Mouse (Mus musculus) stomach, embryonic 16.5 days (tissue): ENCODE results near the gene Acsl1. TPM values are rescaled to one million over a fixed set of nuclear protein-coding genes. Genes with fewer than 3 reads are reported as not detected.

Experiments
- ATAC-seq: fragments of 200-750 bp; cut with Nextera tagmentation; 2 replicates; pipeline ENCODE4 v1.8.0; 2017; ENCODE audit warnings: moderate number of reproducible peaks, moderate TSS enrichment; ENCODE audit not compliant: insufficient read depth, low FRiP score
- H3K27ac ChIP-seq: fragments of 300-500 bp; sonication (generic); 2 replicates; pipeline ENCODE4 v1.5.1; 2014; ENCODE audit warnings: low read length
- H3K27me3 ChIP-seq: fragments of 300-500 bp; sonication (generic); 2 replicates; pipeline ENCODE4 v1.6.1; 2014; ENCODE audit warnings: low read length, control low read depth, mixed read lengths; ENCODE audit not compliant: control insufficient read depth, insufficient read depth
- H3K36me3 ChIP-seq: fragments of 300-500 bp; sonication (generic); 2 replicates; pipeline ENCODE4 v1.6.1; 2014; ENCODE audit warnings: low read length; ENCODE audit not compliant: control insufficient read depth, insufficient read depth
- H3K4me1 ChIP-seq: fragments of 300-500 bp; sonication (generic); 2 replicates; pipeline ENCODE4 v1.6.1; 2014; ENCODE audit warnings: low read length, control low read depth, mixed read lengths; ENCODE audit not compliant: control insufficient read depth, insufficient read depth
- H3K4me2 ChIP-seq: fragments of 300-500 bp; sonication (generic); 2 replicates; pipeline ENCODE4 v1.6.1; 2014; ENCODE audit warnings: low read depth, low read length, mixed read lengths
- H3K4me3 ChIP-seq: fragments of 300-500 bp; sonication (generic); replicated peaks from 2 replicates; pipeline ENCODE4 v1.5.1; 2014; ENCODE audit warnings: mild to moderate bottlenecking, low read length
- H3K9ac ChIP-seq: fragments of 300-500 bp; sonication (generic); 2 replicates; pipeline ENCODE4 v1.6.1; 2014; ENCODE audit warnings: low read length
- H3K9me3 ChIP-seq: fragments of 300-500 bp; sonication (generic); replicated peaks from 2 replicates; pipeline ENCODE4 v1.6.1; 2016; ENCODE audit warnings: low read length, control low read depth; ENCODE audit not compliant: control insufficient read depth
- WGBS: fragments of 180-500 bp; shearing (Covaris S2); extraction: QIAGEN DNeasy Blood & Tissue Kit; methylation state at CpG from one replicate; pipeline ENCODE4 v1.1.7; 2014; 5-methylcytosine and 5-hydroxymethylcytosine counted together
- polyA plus RNA-seq: library from polyadenylated mRNA; unstranded; fragments of >200 nt; fragmentation: Nextera tagmentation; extraction: Ambion mirVana; gene quantifications from 2 replicates; pipeline ENCODE4 v1.2.1, GENCODE M21; 2015

Gene Acsl1
- polyA plus RNA-seq, 1 experiment from 2014 or later, result 33.4 TPM

- peaks cover 14% of the 10 kb centered on the region for H3K4me1 ChIP-seq
- peak overlapping the region; percentile 86 for H3K4me3 ChIP-seq
- H3K4me2 ChIP-seq, result peak overlapping the region; percentile 86
- 0 out of 2 replicates have a peak, but pooled peaks have one; percentile 0 for ATAC-seq
- no peaks in the 10 kb centered on the region for H3K27me3 ChIP-seq
- peak overlapping the region; percentile 20; the same call in 1 of the 2 replicates for H3K27ac ChIP-seq
- WGBS, result 35% methylated on average over 15 of the region's 15 CpGs
- H3K9ac ChIP-seq, result no peak overlapping the region
- no peaks in the 10 kb centered on the region for H3K9me3 ChIP-seq
- H3K36me3 ChIP-seq, result no peaks in the 10 kb centered on the region
Measured at GRCm38 (mm10) chr8:46470091-46470791, 596 bp upstream of the Acsl1 start.

GRCm38 (mm10) chr8:46471926-46472485 is 1.2 kb downstream of the Acsl1 start:
- peak overlapping the region; percentile 90 for H3K9ac ChIP-seq
- H3K36me3 ChIP-seq, result no peaks in the 10 kb centered on the region
- peak overlapping the region; percentile 86 for H3K4me2 ChIP-seq
- ATAC-seq, result no peak
- H3K9me3 ChIP-seq, result no peaks in the 10 kb centered on the region
- H3K4me1 ChIP-seq, result peaks cover 14% of the 10 kb centered on the region
- H3K27me3 ChIP-seq, result no peaks in the 10 kb centered on the region
- H3K4me3 ChIP-seq, result peak overlapping the region; percentile 86
- no peak overlapping the region for H3K27ac ChIP-seq
- WGBS, result 34% methylated on average over 9 of the region's 9 CpGs

GRCm38 (mm10) chr8:46474120-46474519 is 3.3 kb downstream of the Acsl1 start:
- no peak for ATAC-seq
- no peaks in the 10 kb centered on the region for H3K36me3 ChIP-seq
- H3K9ac ChIP-seq, result no peak overlapping the region
- no peaks in the 10 kb centered on the region for H3K9me3 ChIP-seq
- no peak overlapping the region for H3K27ac ChIP-seq
- WGBS, result 94% methylated on average over 3 of the region's 3 CpGs
- H3K4me2 ChIP-seq, result no peak overlapping the region
- H3K4me3 ChIP-seq, result no peak overlapping the region
- H3K27me3 ChIP-seq, result no peaks in the 10 kb centered on the region
- H3K4me1 ChIP-seq, result peaks cover 20% of the 10 kb centered on the region

GRCm38 (mm10) chr8:46474634-46475033 is 3.8 kb downstream of the Acsl1 start:
- peaks cover 24% of the 10 kb centered on the region for H3K4me1 ChIP-seq
- WGBS, result 87% methylated on average over 6 of the region's 6 CpGs
- ATAC-seq, result no peak
- H3K4me3 ChIP-seq, result no peak overlapping the region
- H3K27ac ChIP-seq, result no peak overlapping the region
- H3K9ac ChIP-seq, result no peak overlapping the region
- no peaks in the 10 kb centered on the region for H3K36me3 ChIP-seq
- no peaks in the 10 kb centered on the region for H3K9me3 ChIP-seq
- no peak overlapping the region for H3K4me2 ChIP-seq
- no peaks in the 10 kb centered on the region for H3K27me3 ChIP-seq

GRCm38 (mm10) chr8:46475404-46475803 is 4.6 kb downstream of the Acsl1 start:
- no peak for ATAC-seq
- Histone ChIP-seq H3K27ac (no peak overlapping the region), H3K9ac (no peak overlapping the region), H3K36me3 (no peaks in the 10 kb centered on the region), H3K4me2 (no peak overlapping the region), H3K27me3 (no peaks in the 10 kb centered on the region), H3K9me3 (no peaks in the 10 kb centered on the region), H3K4me1 (peaks cover 29% of the 10 kb centered on the region), H3K4me3 (no peak overlapping the region)
- 75% methylated on average over 11 of the region's 11 CpGs for WGBS

GRCm38 (mm10) chr8:46475942-46476341 is 5.1 kb downstream of the Acsl1 start:
- no peaks in the 10 kb centered on the region for H3K36me3 ChIP-seq
- WGBS, result 94% methylated on average over 3 of the region's 3 CpGs
- no peak overlapping the region for H3K4me3 ChIP-seq
- no peak for ATAC-seq
- no peaks in the 10 kb centered on the region for H3K9me3 ChIP-seq
- H3K4me1 ChIP-seq, result peaks cover 30% of the 10 kb centered on the region
- H3K9ac ChIP-seq, result no peak overlapping the region
- no peak overlapping the region for H3K27ac ChIP-seq
- no peak overlapping the region for H3K4me2 ChIP-seq
- H3K27me3 ChIP-seq, result no peaks in the 10 kb centered on the region

- ATAC-seq, result peak; percentile 83
- no peaks in the 10 kb centered on the region for H3K36me3 ChIP-seq
- H3K4me1 ChIP-seq, result peaks cover 22% of the 10 kb centered on the region
- no peaks in the 10 kb centered on the region for H3K9me3 ChIP-seq
- WGBS, result 66% methylated on average over 9 of the region's 9 CpGs
- H3K27me3 ChIP-seq, result no peaks in the 10 kb centered on the region
- H3K4me3 ChIP-seq, result no peak overlapping the region
- no peak overlapping the region for H3K9ac ChIP-seq
- H3K4me2 ChIP-seq, result no peak overlapping the region
- peak overlapping the region; percentile 11; the same call in 1 of the 2 replicates for H3K27ac ChIP-seq
Measured at GRCm38 (mm10) chr8:46477747-46478458, 7.1 kb downstream of the Acsl1 start.

GRCm38 (mm10) chr8:46478783-46479182 is 7.9 kb downstream of the Acsl1 start:
- peaks cover 24% of the 10 kb centered on the region for H3K4me1 ChIP-seq
- no peak overlapping the region for H3K4me2 ChIP-seq
- no peak overlapping the region; the same call in 1 of the 2 replicates for H3K9ac ChIP-seq
- WGBS, result 71% methylated on average over 10 of the region's 10 CpGs
- ATAC-seq, result no peak
- peak overlapping the region; percentile 4; the same call in 1 of the 2 replicates for H3K27ac ChIP-seq
- no peaks in the 10 kb centered on the region for H3K36me3 ChIP-seq
- no peak overlapping the region for H3K4me3 ChIP-seq
- H3K9me3 ChIP-seq, result no peaks in the 10 kb centered on the region
- no peaks in the 10 kb centered on the region for H3K27me3 ChIP-seq
